Mouse (Mus musculus): ENCODE measurements at regions not wholly inside any gene's neighbourhood (a gene's known extent, or its start where the extent isn't known, plus 50 kb on each side); places are given as distances from the start of the nearest gene placed in this dataset.
"Not testable (repeated sequence)": the region's sequence is repeated elsewhere in the genome, so short reads cannot be mapped to it uniquely, and the experiment has no call there.

DNA sequence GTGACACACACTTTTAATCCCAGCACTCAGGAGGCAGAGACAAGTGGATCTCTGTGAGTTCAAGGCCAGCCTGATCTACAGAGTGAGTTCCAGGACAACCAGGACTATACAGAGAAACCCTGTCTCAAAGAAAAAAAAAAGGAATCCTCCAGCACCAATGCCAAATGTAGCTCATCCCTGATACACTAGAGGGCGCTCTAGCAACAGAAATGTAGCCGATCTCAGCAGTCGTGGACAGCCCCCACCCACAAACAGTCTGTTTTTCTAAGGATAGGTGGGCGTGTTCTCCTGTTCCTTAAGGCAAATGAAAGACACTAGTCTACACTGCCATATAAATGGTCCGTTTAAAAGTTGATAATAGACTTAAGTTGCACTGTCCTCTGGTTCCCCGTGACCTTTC, 2447.9 kb upstream of the Gm8797 start:
- DNase-seq (ENCODE audit: low spot score in 2 of 2) = peak in 1 of 2 experiments; percentile 17

- DNase-seq (ENCODE audit: low spot score in 2 of 2) = no peak
Measured at GRCm38 (mm10) chr3:3308461-3308860, 2442.1 kb upstream of the Gm8797 start.

DNA sequence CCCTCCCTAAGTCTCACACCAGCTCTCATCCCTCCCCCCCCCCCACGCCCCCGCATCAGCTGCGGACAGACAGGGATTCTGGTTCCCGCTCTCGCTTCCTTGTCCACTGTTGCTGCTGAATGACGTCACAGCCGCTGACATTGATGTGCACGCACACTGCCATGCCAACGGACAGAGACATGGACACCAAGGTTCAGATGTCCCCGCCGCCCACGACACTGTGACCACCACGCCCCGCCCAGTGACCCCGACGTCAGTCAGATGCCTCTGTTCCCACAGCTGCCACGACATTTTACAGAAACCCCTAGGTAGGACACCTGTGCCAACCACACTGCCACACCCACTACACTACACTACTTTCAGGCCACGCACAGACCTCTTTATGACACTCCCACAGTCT, 2441.6 kb upstream of the Gm8797 start:
- no peak for DNase-seq (ENCODE audit: low spot score in 2 of 2)

GRCm38 (mm10) chr3:3310811-3311210, 2439.8 kb upstream of the Gm8797 start:
- no peak for DNase-seq (ENCODE audit: low spot score in 2 of 2)

GRCm38 (mm10) chr3:3349634-3350033, 2401.0 kb upstream of the Gm8797 start:
- no peak for DNase-seq (ENCODE audit: low spot score in 2 of 2)

- DNase-seq (ENCODE audit: low spot score in 2 of 2) = not testable (repeated sequence)
Measured at GRCm38 (mm10) chr3:3370859-3371258, 2379.7 kb upstream of the Gm8797 start.

GRCm38 (mm10) chr3:3388056-3388770, 2362.4 kb upstream of the Gm8797 start:
- no peak for DNase-seq (ENCODE audit: low spot score in 2 of 2)

Measured in left cerebral cortex, adult 9 months (tissue).